Mouse (Mus musculus) ES-Bruce4 (cell line): ENCODE measurements at regions not wholly inside any gene's neighbourhood (a gene's known extent, or its start where the extent isn't known, plus 50 kb on each side); places are given as distances from the start of the nearest gene placed in this dataset.

Source experiments
- CTCF ChIP-seq: IDR thresholded peaks from one replicate; pipeline ENCODE4 v1.8.1; 2011; ENCODE audit warnings: low read depth, low read length
- EP300 ChIP-seq: IDR thresholded peaks from 2 replicates; pipeline ENCODE4 v1.6.1; 2011; ENCODE audit warnings: low read depth, low read length; ENCODE audit not compliant: insufficient read depth
- POLR2A ChIP-seq: IDR thresholded peaks from one replicate; pipeline ENCODE4 v1.8.1; 2011; ENCODE audit warnings: low read length; ENCODE audit not compliant: insufficient read depth

DNA sequence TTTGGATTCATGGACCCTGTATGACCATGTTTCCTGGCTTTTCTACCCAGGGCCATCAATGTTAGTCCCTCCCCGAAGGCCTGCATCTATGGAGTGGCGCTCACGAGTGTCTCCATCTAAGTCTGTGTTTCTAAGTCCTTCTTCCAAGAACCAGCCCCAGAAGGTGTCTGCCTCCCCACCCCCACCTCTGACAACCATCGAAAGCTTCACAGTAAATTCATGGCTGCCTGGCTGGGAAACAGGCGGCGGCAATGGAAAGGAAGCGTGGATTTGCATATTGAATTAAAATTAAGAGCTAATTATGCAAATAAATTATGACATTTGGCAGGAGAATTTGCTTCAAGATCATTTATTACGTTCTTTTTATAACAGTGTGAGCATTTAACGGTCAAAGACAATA, 83.9 kb downstream of the Hif1an start:
- no peak for TF ChIP-seq CTCF
- no peak for TF ChIP-seq POLR2A
- TF ChIP-seq EP300, result no peak
